ENCODE assay signal across 12 mouse cellular contexts in the genomic region with DNA sequence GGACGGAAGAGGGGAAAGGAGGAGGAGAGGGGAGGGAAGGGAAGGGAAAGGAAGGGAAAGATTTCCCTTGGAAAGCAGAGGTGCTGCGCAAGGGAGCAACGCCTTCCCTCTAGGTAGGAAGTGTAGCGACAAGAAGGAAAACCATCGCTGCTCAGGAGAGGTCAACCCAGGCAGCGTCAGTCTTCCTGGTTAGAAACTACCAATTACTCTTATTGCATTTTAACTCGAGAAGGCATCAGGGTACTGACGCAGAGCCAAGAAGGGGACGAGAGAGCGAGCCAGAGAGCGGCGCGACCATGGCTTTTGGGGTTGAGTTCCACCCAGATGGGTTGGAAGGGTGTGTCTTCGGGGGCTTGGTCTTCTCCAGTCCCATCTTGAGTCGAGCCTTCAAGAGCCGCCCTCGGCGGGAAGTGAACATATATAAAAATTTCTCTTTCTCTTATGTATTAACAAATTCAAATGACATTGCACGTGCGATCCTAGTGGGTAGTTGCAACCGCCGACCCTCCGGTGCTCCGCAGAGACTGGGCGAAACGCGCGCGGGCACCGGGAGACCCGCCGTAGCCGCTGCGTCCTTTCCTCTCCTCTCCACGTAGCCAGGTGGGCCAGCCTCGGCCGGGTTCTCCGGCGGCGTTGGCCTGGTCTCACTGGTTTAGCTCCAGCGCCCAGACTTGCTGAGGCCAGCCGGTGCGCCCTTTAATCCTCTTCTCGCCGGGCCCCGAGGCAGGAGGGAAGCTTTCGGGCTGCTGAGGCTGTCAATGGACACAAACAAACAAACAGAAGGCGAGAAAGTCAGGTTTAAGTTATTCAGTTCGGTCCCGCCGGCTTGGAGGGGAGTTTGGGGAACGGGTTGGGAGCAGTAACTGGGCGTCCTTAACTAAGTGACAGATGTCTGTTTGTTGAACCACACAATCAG. TPM values are rescaled to one million over a fixed set of nuclear protein-coding genes. Genes with fewer than 3 reads are reported as not detected.
DNase-seq lines count a peak whose midpoint lies in the region; ATAC-seq and TF ChIP-seq lines count a peak whose summit lies in the region.
"Had no signal": no experiment of that assay in that cellular context is flagged by ENCODE, and none has a peak within 500 bp of the region (broad histone marks: within the 10 kb centered on the region; RNA-seq: fewer than 3 reads in every experiment).

No protein-coding gene starts in this region.

- no peak for ATAC-seq in heart, embryonic 16.5 days (replicated peaks; ENCODE audit: extremely low read depth, insufficient read depth, low FRiP score)
- no peak for ATAC-seq in limb, embryonic 13.5 days (ENCODE audit: low FRiP score, low read depth)

- H3K4me1 ChIP-seq in heart, embryonic 16.5 days (ENCODE audit: control insufficient read depth, insufficient read depth, low read length): peaks cover 12% of the 10 kb centered on the region
- H3K4me1 ChIP-seq in E14TG2a.4 (replicated peaks; ENCODE audit: low read depth, low read length) (peaks cover 76% of the 10 kb centered on the region), ES-E14 (ENCODE audit: control insufficient read depth in 2 of 2, insufficient read depth in 2 of 2, low read length in 2 of 2, poor library complexity in 1 of 2) (peaks cover 0 to 13% of the 10 kb centered on the region in 2 experiments; a peak in 2 of 4 replicates)
- peaks cover 69% of the 10 kb centered on the region for H3K4me1 ChIP-seq in limb, embryonic 13.5 days

- peaks cover 45% of the 10 kb centered on the region for H3K27me3 ChIP-seq in heart, embryonic 16.5 days (ENCODE audit: control insufficient read depth, insufficient read depth, low read length)
- H3K27me3 ChIP-seq in E14TG2a.4 (ENCODE audit: insufficient read depth, low read length): peaks cover 85% of the 10 kb centered on the region
- H3K27me3 ChIP-seq in limb, embryonic 13.5 days: peaks cover 82% of the 10 kb centered on the region

- no peak for DNase-seq in heart, postnatal 4 days
- DNase-seq in ES-E14 (ENCODE audit: low read depth, low spot score): no peak
- DNase-seq in urinary bladder, postnatal 36 days (ENCODE audit: low spot score in 2 of 2): no peak
- DNase-seq in spleen, adult 12 weeks (ENCODE audit: low spot score): no peak
- DNase-seq in right cerebral cortex, postnatal 36 days (ENCODE audit: low spot score in 2 of 2): no peak
- DNase-seq: layer of hippocampus, postnatal 36 days; thymus, postnatal 14 days had no signal

- in situ Hi-C loops in ES-E14 (cut with MboI; ENCODE audit: low sequenced_read_pairs in 2 of 2, unreplicated experiment in 2 of 2): loop anchor here in 1 of 2 experiments (10.0 kb wide), 1 partner anchor 86 kb away; no protein-coding TSS in a partner anchor

- no peak for TF ChIP-seq CTCF in E14TG2a.4 (conservative IDR thresholded peaks at IDR 0.05; ENCODE audit: low read length)

- no peaks in the 10 kb centered on the region for H3K36me3 ChIP-seq in heart, embryonic 16.5 days (ENCODE audit: control insufficient read depth, insufficient read depth)
- no peaks in the 10 kb centered on the region for H3K36me3 ChIP-seq in E14TG2a.4 (ENCODE audit: insufficient read depth, low read length)
- no peaks in the 10 kb centered on the region for H3K36me3 ChIP-seq in ES-E14 (ENCODE audit: control insufficient read depth, insufficient read depth, low read length, poor library complexity, severe bottlenecking)
- no peaks in the 10 kb centered on the region for H3K36me3 ChIP-seq in limb, embryonic 13.5 days

- H3K9me3 ChIP-seq in heart, embryonic 16.5 days (replicated peaks; ENCODE audit: control insufficient read depth, low read length): no peaks in the 10 kb centered on the region
- H3K9me3 ChIP-seq in E14TG2a.4 (ENCODE audit: low read length) (no peaks in the 10 kb centered on the region), ES-E14 (ENCODE audit: control insufficient read depth, insufficient read depth, low read depth, low read length) (no peaks in the 10 kb centered on the region)
- H3K9me3 ChIP-seq in limb, embryonic 13.5 days: no peaks in the 10 kb centered on the region

- WGBS in heart, embryonic 16.5 days: 9% methylated on average over 53 of the region's 53 CpGs
- 5% methylated on average over 53 of the region's 53 CpGs for WGBS in limb, embryonic 13.5 days

- H3K27ac ChIP-seq in heart, embryonic 16.5 days (ENCODE audit: low read length): no peak overlapping the region
- H3K27ac ChIP-seq in ES-E14 (ENCODE audit: insufficient read depth, low read depth, low read length, poor library complexity, severe bottlenecking): no peak overlapping the region
- H3K27ac ChIP-seq in limb, embryonic 13.5 days: no peak overlapping the region

- peak overlapping the region; percentile 81 for H3K4me2 ChIP-seq in heart, embryonic 16.5 days (ENCODE audit: low read depth, low read length)
- peak overlapping the region; percentile 74 for H3K4me2 ChIP-seq in limb, embryonic 13.5 days (replicated peaks)

- H3K9ac ChIP-seq in heart, embryonic 16.5 days (ENCODE audit: low read length): peak overlapping the region; percentile 22; the same call in 1 of the 2 replicates
- H3K9ac ChIP-seq in ES-E14 (ENCODE audit: insufficient read depth, low read depth, low read length, poor library complexity, severe bottlenecking): no peak overlapping the region
- peak overlapping the region; percentile 43 for H3K9ac ChIP-seq in limb, embryonic 13.5 days

- peak overlapping the region; percentile 48 for H3K4me3 ChIP-seq in heart, embryonic 16.5 days (ENCODE audit: low read length)
- H3K4me3 ChIP-seq in E14TG2a.4 (replicated peaks; ENCODE audit: low read length): peak overlapping the region; percentile 32
- peak overlapping the region; percentile 31 to 39 for H3K4me3 ChIP-seq in ES-E14 (ENCODE audit: insufficient read depth in 1 of 2, low read depth in 1 of 2, low read length in 2 of 2, poor library complexity in 1 of 2, severe bottlenecking in 1 of 2)
- H3K4me3 ChIP-seq in limb, embryonic 13.5 days: peak overlapping the region; percentile 42

TF ChIP-seq in ES-E14, 5 proteins besides CTCF, POLR2A, EP300 and RAD21:
- TF ChIP-seq ZC3H11A (IDR thresholded peaks at IDR 0.05; ENCODE audit: borderline replicate concordance, low read depth, low read length) (no peak), MAFK (IDR thresholded peaks at IDR 0.05; ENCODE audit: insufficient read depth, low read depth, low read length) (no peak), HCFC1 (IDR thresholded peaks at IDR 0.05; ENCODE audit: borderline replicate concordance, insufficient read depth, low read length) (no peak), CHD2 (IDR thresholded peaks at IDR 0.05; ENCODE audit: low read depth, low read length) (no peak), ZNF384 (IDR thresholded peaks at IDR 0.05; ENCODE audit: low read depth, low read length) (no peak)

RNA-seq across cellular contexts. Expression of a gene that starts 3.4 kb away (rescaled TPM):
- polyA plus RNA-seq in heart, embryonic 16.5 days (2015; fragmentation: Nextera tagmentation; extraction: Ambion mirVana): 7.9 and 9.7 TPM in 2 replicates
- total RNA-seq in heart, postnatal 4 days (2021): under 1 TPM; 0.74 to 0.81 TPM
- total RNA-seq in ES-E14 (2012; rRNA removed): 1.5 and 6.5 TPM in 2 replicates
- polyA plus RNA-seq in limb, embryonic 13.5 days (2015; fragmentation: Nextera tagmentation; extraction: Ambion mirVana): 2.7 and 3.1 TPM in 2 replicates
- total RNA-seq: hematopoietic stem cell, adult 5-6 weeks; layer of hippocampus, postnatal 36 days had no signal
- polyA plus RNA-seq: cortical plate, adult 2 months had no signal

RNA-seq across cellular contexts. Expression of a gene that starts 27.8 kb away (rescaled TPM):
- 5.7 and 7.6 TPM in 2 replicates for polyA plus RNA-seq in heart, embryonic 16.5 days (2015; fragmentation: Nextera tagmentation; extraction: Ambion mirVana)
- total RNA-seq in heart, postnatal 4 days (2021): 10 to 100 TPM; 31.9 to 36.7 TPM
- total RNA-seq in ES-E14 (2012; rRNA removed): 25.7 and 29.2 TPM in 2 replicates
- polyA plus RNA-seq in limb, embryonic 13.5 days (2015; fragmentation: Nextera tagmentation; extraction: Ambion mirVana): 11.0 and 12.2 TPM in 2 replicates
